Mouse (Mus musculus) stomach, embryonic 15.5 days (tissue): Measurements from ENCODE around the gene Nfkbiz. TPM values are rescaled to one million over a fixed set of nuclear protein-coding genes. Genes with fewer than 3 reads are reported as not detected.

Experiments used
- ATAC-seq: fragments of 200-750 bp; cut with Nextera tagmentation; 2 replicates; pipeline ENCODE4 v1.8.0; 2017; ENCODE audit warnings: low read depth, moderate number of reproducible peaks, moderate TSS enrichment; ENCODE audit not compliant: insufficient read depth, low FRiP score
- H3K27ac ChIP-seq: fragments of 300-500 bp; sonication (generic); 2 replicates; pipeline ENCODE4 v1.5.1; 2015; ENCODE audit warnings: mild to moderate bottlenecking, inconsistent platforms
- H3K27me3 ChIP-seq: fragments of 300-500 bp; sonication (generic); replicated peaks from 2 replicates; pipeline ENCODE4 v1.6.1; 2015; ENCODE audit warnings: inconsistent platforms
- H3K36me3 ChIP-seq: fragments of 300-500 bp; sonication (generic); 2 replicates; pipeline ENCODE4 v1.6.1; 2015; ENCODE audit warnings: inconsistent platforms
- H3K4me1 ChIP-seq: fragments of 300-500 bp; sonication (generic); 2 replicates; pipeline ENCODE4 v1.6.1; 2015; ENCODE audit warnings: inconsistent platforms
- H3K4me2 ChIP-seq: fragments of 300-500 bp; sonication (generic); 2 replicates; pipeline ENCODE4 v1.6.1; 2015; ENCODE audit warnings: mild to moderate bottlenecking, inconsistent platforms
- H3K4me3 ChIP-seq: fragments of 300-500 bp; sonication (generic); replicated peaks from 2 replicates; pipeline ENCODE4 v1.5.1; 2015; ENCODE audit warnings: inconsistent platforms
- H3K9ac ChIP-seq: fragments of 300-500 bp; sonication (generic); 2 replicates; pipeline ENCODE4 v1.6.1; 2015; ENCODE audit warnings: inconsistent platforms
- H3K9me3 ChIP-seq: fragments of 300-500 bp; sonication (generic); 2 replicates; pipeline ENCODE4 v1.6.1; 2016; ENCODE audit warnings: inconsistent platforms
- WGBS: fragments of 180-500 bp; shearing (Covaris S2); methylation state at CpG from one replicate; pipeline ENCODE4 v1.1.7; 2015; 5-methylcytosine and 5-hydroxymethylcytosine counted together
- polyA plus RNA-seq: library from polyadenylated mRNA; unstranded; fragments of >200 nt; fragmentation: Nextera tagmentation; extraction: Ambion mirVana; gene quantifications from 2 replicates; pipeline ENCODE4 v1.2.1, GENCODE M21; 2015

The Nfkbiz gene
- polyA plus RNA-seq, 1 experiment from 2014 or later = 8.1 TPM

DNA sequence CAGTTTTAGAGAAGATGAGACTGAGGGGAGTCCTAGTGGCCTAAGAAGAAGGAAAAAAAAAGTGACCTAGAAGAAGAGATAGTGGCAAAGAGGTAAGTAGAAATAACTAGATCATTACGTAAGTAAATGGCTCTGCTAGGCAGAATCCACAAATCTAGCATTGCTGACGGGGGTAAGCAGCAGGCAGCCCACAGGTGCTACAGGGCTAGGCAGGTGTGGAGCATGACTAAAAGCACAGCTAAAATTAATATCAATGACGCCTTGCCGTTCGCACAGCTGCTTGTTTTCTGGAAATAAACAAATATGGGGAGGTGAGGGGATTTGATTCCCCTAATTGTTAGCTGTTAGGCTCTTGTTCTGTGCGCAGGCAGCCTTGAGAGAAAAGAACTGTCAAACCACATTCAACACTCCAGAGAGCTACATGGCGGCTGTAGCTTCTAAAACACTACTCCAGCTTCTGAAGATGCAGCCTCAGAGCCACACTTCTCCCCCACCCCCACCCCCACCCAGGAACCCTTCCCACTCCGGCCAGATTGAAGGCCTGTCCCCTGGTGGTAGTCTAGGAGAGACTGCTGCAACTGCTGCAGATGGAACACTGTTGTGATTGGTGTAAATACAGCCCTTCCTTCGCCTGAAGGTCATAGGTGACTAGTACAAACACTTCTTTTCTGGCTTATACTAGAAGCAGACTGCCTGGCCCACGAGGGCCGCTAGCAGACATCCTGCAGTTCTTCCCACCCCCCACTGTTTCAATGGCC lies 15.1 kb downstream of the Nfkbiz start:
- no peaks in the 10 kb centered on the region for H3K36me3 ChIP-seq
- H3K4me1 ChIP-seq = peaks cover 17% of the 10 kb centered on the region; the same call in 1 of the 2 replicates
- H3K4me3 ChIP-seq = 0 out of 2 replicates have a peak overlapping the region, but pooled peaks have one; percentile 7
- H3K27me3 ChIP-seq = no peaks in the 10 kb centered on the region
- WGBS = 57% methylated on average over 11 of the region's 11 CpGs
- no peak for ATAC-seq
- no peak overlapping the region for H3K27ac ChIP-seq
- H3K9me3 ChIP-seq = no peaks in the 10 kb centered on the region
- no peak overlapping the region for H3K9ac ChIP-seq
- H3K4me2 ChIP-seq = peak overlapping the region; percentile 65

DNA sequence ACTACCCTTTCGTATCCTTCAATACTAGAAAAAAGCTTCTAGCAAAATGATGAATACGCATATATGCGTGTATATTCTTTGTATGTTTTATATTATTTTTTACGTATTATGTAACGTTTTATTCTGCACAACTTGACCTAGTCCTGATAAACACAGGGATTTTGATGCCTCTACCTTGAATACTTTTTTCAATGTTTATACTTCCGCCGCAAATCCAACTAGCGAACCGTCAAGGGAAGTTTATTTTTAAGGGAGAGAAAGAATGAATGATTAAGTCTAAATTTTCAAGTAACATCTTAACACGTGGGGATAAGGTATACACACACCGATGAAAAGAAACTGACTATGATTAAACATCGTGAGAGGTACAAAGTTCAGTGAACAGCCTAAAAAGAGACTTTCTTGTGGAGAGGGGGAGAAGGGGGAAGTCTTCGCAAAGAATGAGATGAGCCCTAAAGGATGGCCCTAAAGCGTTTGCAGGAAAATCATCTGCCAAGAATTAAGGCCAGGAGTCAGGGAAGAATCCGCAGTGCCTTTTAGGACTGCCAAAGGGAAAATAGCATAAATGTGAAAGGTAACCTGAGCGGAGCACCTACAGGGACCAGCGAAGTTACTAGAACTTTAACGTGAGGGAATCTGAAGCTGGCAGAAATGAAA lies 15.8 kb downstream of the Nfkbiz start:
- WGBS = 27% methylated on average over 18 of the region's 18 CpGs
- no peaks in the 10 kb centered on the region for H3K9me3 ChIP-seq
- H3K36me3 ChIP-seq = peaks cover 6% of the 10 kb centered on the region; the same call in 1 of the 2 replicates
- peak overlapping the region; percentile 65 for H3K4me2 ChIP-seq
- peak overlapping the region; percentile 68 for H3K4me3 ChIP-seq
- no peaks in the 10 kb centered on the region for H3K27me3 ChIP-seq
- no peak for ATAC-seq
- H3K27ac ChIP-seq = no peak overlapping the region; the same call in 1 of the 2 replicates
- H3K9ac ChIP-seq = no peak overlapping the region
- peaks cover 17% of the 10 kb centered on the region; the same call in 1 of the 2 replicates for H3K4me1 ChIP-seq

DNA sequence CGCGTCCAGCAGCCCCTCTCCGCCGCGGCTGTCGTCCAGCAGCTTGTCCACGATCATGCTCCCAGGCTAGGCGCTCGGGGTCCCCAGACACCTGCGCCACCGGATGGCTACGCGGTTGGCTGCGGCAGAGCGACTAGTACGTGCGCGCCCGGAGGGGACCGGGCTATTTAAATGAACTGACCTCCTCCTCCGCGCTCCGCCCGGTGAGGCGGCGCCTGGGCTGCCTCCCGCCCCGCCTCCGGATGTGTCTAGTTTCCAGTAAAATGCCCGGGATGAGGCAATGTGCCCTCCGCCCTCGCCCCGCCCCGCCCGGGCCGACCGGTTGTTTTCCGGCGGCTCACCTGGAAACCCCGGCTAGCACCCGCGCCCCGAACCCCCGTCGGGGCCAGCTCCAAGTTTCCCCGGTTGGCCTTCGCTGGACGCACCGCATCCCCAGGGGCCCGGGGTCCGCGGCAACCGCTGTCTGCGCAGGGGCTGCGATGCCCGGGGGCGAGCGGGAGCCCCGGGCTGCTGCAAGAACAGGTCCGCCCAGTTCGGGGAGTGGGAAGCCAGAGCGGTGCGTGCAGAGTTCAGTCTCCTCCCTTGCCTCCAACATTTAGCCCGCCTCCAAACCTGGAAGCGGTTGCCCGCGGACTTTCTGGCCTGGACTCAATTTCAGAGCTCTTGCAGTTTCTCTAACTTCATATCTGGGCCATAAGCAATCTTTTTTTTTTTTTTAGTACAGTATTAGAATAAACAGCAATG lies 16.5 kb downstream of the Nfkbiz start:
- Histone ChIP-seq H3K27me3 (no peaks in the 10 kb centered on the region), H3K4me2 (peak overlapping the region; percentile 65), H3K9ac (peak overlapping the region; percentile 80), H3K4me3 (peak overlapping the region; percentile 68), H3K36me3 (peaks cover 9% of the 10 kb centered on the region; the same call in 1 of the 2 replicates), H3K27ac (peak overlapping the region; percentile 97), H3K4me1 (peaks cover 17% of the 10 kb centered on the region; the same call in 1 of the 2 replicates), H3K9me3 (no peaks in the 10 kb centered on the region)
- peak; percentile 95 for ATAC-seq
- under 1% methylated on average over 65 of the region's 67 CpGs for WGBS

DNA sequence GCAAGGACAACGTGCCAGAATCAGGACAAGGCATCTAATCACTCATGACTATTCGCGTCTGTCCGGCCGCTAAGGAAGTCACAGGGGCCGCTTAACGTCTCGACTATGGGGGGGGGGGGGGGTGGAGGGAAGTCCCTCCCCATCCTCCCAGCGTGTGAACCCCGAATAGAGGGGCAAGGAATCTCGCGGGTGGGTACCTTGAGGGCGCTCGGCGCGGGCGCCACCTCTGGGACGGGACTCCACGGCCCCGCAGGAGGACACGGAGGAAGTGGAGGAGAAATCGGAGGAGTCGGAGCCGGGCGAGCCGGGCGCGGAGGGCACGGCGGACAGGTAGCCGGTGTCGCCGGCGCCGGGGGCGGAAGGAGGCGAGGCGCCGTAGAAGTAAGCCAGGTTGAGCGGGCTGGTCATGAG lies 17.1 kb downstream of the Nfkbiz start:
- under 1% methylated on average over 40 of the region's 40 CpGs for WGBS

DNA sequence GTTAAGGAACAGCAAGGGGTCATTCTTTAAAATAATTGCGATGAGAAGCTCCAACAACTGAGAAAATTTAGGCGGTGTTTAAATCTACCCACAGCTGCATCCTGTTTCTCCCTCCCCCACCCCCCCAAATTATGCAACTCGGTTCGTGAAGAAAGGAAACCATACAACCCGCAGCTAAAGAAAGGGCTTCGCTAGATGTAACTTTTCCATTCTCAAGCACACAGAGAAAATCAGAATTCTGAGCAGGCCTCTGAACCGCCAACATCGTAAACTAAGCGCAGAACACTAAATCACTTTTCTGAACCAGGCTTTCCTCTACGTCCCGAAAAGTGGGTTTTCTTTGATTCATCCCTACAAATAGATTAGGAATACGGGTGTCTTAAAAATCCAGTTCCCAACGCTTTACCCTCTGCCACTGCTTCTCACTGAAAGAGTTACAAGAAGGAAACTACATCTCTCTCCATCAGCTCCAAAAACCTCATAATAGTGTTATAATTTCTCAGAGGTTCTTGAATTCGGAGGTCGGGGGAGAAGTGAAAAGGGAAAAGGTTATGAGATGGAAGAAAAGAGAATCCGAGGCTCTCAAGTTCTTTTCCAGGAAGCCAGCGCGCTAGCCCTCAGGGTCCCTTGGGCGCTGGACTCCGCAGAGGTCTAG lies 17.7 kb downstream of the Nfkbiz start:
- 6% methylated on average over 20 of the region's 20 CpGs for WGBS
- no peak for ATAC-seq

More for the DNA sequence above, 17.1 kb downstream of the Nfkbiz start:
- Histone ChIP-seq H3K4me2 (peak overlapping the region; percentile 65), H3K27ac (peak overlapping the region; percentile 97), H3K9ac (peak overlapping the region; percentile 80), H3K9me3 (no peaks in the 10 kb centered on the region), H3K4me1 (peaks cover 17% of the 10 kb centered on the region; the same call in 1 of the 2 replicates), H3K4me3 (peak overlapping the region; percentile 68), H3K36me3 (peaks cover 12% of the 10 kb centered on the region; the same call in 1 of the 2 replicates), H3K27me3 (no peaks in the 10 kb centered on the region)
- ATAC-seq = peak; percentile 8; the same call in 1 of the 2 replicates

DNA sequence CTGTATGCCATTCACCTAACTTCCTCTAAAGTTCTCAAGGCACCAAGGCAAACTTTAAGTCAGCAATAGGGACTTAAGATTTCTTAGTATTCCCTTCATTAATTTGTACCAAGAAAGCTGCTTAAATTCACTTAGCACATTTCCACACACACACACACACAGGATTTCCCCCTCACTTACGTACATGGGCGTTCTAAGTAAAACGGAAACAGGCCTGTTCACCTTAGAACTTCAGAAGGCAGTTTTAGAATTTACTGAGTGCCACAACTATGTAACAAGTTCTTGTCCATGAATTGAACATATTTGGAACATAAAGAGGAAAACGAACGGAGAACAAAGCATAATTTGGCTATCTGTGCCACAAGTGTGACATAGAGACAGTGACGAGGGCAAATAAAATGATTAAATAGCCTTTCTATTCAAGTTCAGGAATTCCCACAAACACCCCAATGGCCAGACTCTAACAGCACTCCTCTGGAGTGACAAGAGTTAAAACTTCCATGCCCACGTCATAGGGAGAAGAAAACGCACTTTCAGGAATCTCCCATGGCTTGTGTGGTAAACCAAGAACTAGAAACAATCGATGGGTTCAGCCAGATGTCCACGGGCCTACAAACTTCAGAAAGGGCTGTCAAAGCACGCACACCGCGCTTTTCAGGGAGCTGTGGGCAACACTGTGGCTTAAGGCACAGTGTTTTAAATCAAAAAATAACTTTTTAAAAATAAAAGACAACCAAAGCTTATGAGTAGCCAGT lies 18.4 kb downstream of the Nfkbiz start:
- Histone ChIP-seq H3K4me3 (peak overlapping the region; percentile 68), H3K36me3 (peaks cover 24% of the 10 kb centered on the region), H3K9ac (peak overlapping the region; percentile 80; the same call in 1 of the 2 replicates), H3K27ac (peak overlapping the region; percentile 97), H3K9me3 (no peaks in the 10 kb centered on the region), H3K4me1 (peaks cover 17% of the 10 kb centered on the region; the same call in 1 of the 2 replicates), H3K4me2 (peak overlapping the region; percentile 65), H3K27me3 (no peaks in the 10 kb centered on the region)
- 33% methylated on average over 13 of the region's 13 CpGs for WGBS
- ATAC-seq = no peak

More for the DNA sequence above, 17.7 kb downstream of the Nfkbiz start:
- H3K27me3 ChIP-seq = no peaks in the 10 kb centered on the region
- H3K4me3 ChIP-seq = peak overlapping the region; percentile 68
- peak overlapping the region; percentile 65 for H3K4me2 ChIP-seq
- peaks cover 17% of the 10 kb centered on the region for H3K36me3 ChIP-seq
- no peaks in the 10 kb centered on the region for H3K9me3 ChIP-seq
- H3K4me1 ChIP-seq = peaks cover 17% of the 10 kb centered on the region; the same call in 1 of the 2 replicates
- H3K27ac ChIP-seq = peak overlapping the region; percentile 97
- H3K9ac ChIP-seq = peak overlapping the region; percentile 80

DNA sequence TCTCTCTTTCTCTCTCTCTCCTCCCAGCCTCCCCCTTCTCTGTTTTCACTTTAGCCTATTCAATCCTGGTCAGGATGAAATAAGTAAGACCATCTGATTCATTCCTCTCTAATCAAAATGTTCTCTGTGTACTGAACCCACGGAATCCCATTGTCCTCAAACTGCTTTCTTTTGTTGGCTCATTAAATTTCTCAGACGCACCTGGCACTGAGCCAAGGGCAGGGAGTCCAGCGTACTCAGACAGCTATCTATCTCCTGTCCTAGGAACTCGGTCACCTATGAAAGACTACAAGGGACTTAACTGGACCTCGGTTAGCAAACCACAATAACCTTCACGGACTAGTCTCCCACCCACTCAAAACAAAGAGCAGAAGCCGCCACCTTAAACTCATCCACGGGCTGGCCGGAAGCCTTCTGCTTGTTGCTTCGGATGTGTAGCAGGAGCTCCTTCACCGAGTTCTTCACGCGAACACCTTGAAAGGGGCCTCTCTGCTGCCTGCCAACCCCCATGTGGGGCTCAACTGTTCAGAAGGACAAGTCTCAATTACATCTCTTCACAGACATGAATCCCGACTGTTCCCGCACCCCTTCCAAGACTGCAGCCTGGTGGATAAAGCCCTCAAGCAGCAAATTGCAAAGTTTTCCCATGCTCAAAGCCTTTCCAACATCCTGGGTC lies 19.4 kb downstream of the Nfkbiz start:
- 35% methylated on average over 15 of the region's 15 CpGs for WGBS

DNA sequence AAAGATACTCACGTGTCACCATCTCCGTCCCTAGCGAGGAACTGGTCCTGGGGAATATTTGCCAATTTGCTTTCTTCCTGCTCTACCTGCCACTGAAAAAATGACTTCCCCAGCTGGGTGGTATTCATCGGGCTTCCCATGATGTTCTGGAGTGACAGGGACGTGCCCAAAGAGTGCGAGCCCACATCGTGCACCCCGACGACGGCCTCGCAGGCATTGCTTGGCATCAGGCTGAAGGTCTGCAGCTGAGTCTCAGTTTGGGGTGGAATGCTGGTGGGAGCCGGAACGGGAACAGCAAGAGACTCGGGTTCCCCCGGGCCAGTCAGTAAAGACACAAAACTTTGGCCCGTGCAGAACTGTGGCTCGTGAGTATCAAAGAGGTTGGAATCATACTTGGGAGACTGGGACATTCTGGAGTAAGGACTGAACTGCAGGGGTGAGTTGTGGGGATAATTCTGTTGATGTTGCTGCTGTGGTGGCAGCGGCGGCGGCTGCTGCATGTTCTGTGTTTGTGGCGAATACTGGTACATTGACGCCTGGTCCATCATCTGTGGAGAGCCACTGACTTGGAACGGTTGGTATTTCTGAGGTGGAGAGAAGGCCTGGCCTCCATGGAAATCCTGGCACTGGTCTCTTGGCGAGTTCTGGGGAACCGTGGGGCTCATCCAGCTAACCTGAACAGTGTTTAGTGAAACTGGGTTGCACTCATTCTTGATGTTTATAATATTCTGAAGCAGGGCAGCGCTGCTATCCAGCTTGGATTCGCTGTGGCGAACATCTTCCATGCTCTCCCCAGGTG lies 20.8 kb downstream of the Nfkbiz start:
- peaks cover 8% of the 10 kb centered on the region; the same call in 1 of the 2 replicates for H3K4me1 ChIP-seq
- no peak for ATAC-seq
- peak overlapping the region; percentile 23; the same call in 1 of the 2 replicates for H3K27ac ChIP-seq
- no peak overlapping the region for H3K4me3 ChIP-seq
- H3K9ac ChIP-seq = no peak overlapping the region
- H3K9me3 ChIP-seq = no peaks in the 10 kb centered on the region
- 89% methylated on average over 28 of the region's 28 CpGs for WGBS
- H3K4me2 ChIP-seq = no peak overlapping the region
- peaks cover 41% of the 10 kb centered on the region for H3K36me3 ChIP-seq
- H3K27me3 ChIP-seq = no peaks in the 10 kb centered on the region

More for the DNA sequence above, 19.4 kb downstream of the Nfkbiz start:
- Histone ChIP-seq H3K27me3 (no peaks in the 10 kb centered on the region), H3K9ac (peak overlapping the region; percentile 4; the same call in 1 of the 2 replicates), H3K4me2 (peak overlapping the region; percentile 65), H3K4me3 (peak overlapping the region; percentile 68), H3K27ac (peak overlapping the region; percentile 97), H3K9me3 (no peaks in the 10 kb centered on the region), H3K4me1 (peaks cover 17% of the 10 kb centered on the region; the same call in 1 of the 2 replicates), H3K36me3 (peaks cover 32% of the 10 kb centered on the region)
- ATAC-seq = no peak

DNA sequence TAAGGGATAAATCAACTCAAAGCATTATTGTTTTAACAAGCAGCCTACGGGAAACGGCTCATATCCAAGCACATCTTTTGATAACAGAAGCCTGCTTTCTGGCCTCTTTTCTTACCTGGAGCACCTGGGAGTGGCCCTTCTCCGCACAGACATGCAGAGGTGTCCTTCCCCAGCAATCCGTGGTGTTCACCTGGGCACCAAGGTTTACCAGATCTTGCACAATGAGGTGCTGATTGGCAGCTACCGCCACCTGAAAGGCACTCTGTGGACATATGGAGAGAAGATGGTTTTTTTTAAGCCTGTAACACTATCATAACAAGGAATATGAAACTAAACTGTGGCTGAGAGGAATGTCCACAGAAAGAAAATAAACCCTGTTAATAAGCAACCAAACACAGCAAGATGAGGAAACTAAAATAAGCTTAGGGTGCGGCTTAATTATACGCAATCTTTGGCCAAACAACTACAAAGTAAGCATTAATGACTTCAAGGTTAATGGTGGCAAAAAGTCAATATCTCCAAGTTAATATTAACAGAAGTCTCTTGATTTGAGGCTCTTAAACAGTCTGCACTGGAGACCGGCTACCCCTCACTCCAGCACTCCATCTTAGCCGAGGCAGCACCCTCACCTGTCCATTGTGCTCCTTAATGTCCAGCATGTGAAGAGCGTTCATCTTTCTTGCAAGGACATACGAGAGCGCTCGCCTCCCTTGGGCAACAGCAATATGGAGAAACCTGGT lies 22.3 kb downstream of the Nfkbiz start:
- Histone ChIP-seq H3K4me1 (peaks cover 8% of the 10 kb centered on the region; the same call in 1 of the 2 replicates), H3K4me2 (peak overlapping the region; percentile 24), H3K9ac (no peak overlapping the region), H3K36me3 (peaks cover 46% of the 10 kb centered on the region), H3K27me3 (no peaks in the 10 kb centered on the region), H3K27ac (peak overlapping the region; percentile 53; the same call in 1 of the 2 replicates), H3K4me3 (no peak overlapping the region), H3K9me3 (no peaks in the 10 kb centered on the region)
- peak; percentile 84 for ATAC-seq
- WGBS = 72% methylated on average over 13 of the region's 13 CpGs
